Mouse (Mus musculus): Measurements from ENCODE around the gene Pias1. TPM values are rescaled to one million over a fixed set of nuclear protein-coding genes. Genes with fewer than 3 reads are reported as not detected.

Gene Pias1
- total RNA-seq, 2 experiments from 2014 or later, result 59.8 to 64.3 TPM

Other genes starting within 250 kb of the Pias1 start
- 100 to 1,000 TPM; 103 to 115 TPM for gene Fem1b, start 176.0 kb downstream of the Pias1 start, total RNA-seq (2021)
- gene Cln6, start 149.1 kb downstream of the Pias1 start, total RNA-seq (2021), result 10 to 100 TPM in 1 of 2 experiments, 1 to 10 TPM in 1; 9.2 to 10.5 TPM
- 1 to 10 TPM; 1.4 to 2.7 TPM for gene Calml4, start 129.8 kb downstream of the Pias1 start, total RNA-seq (2021)
- under 1 TPM; 0.09 to 0.11 TPM for gene Skor1, start 161.0 kb upstream of the Pias1 start, total RNA-seq (2021)